Mouse (Mus musculus) olfactory bulb, adult 2 months (tissue): ENCODE measurements around the gene Zkscan7. TPM values are rescaled to one million over a fixed set of nuclear protein-coding genes. Genes with fewer than 3 reads are reported as not detected.
"Not testable (repeated sequence)": the region's sequence is repeated elsewhere in the genome, so short reads cannot be mapped to it uniquely, and the experiment has no call there.

Experiments
- H3K27ac ChIP-seq: fragments of 200-500 bp; 2 replicates; pipeline ENCODE4 v1.5.1; 2012; ENCODE audit warnings: low read depth, low read length; ENCODE audit not compliant: insufficient read depth
- H3K4me1 ChIP-seq: fragments of 200-500 bp; 2 replicates; pipeline ENCODE4 v1.6.1; 2012; ENCODE audit warnings: low read length; ENCODE audit not compliant: control insufficient read depth, insufficient read depth
- H3K4me3 ChIP-seq: fragments of 200-500 bp; 2 replicates; pipeline ENCODE4 v1.5.1; 2012; ENCODE audit warnings: mild to moderate bottlenecking, low read depth, low read length, moderate library complexity; ENCODE audit not compliant: insufficient read depth
- CTCF ChIP-seq: fragments of 200-500 bp; IDR thresholded peaks from 2 replicates; pipeline ENCODE4 v1.5.1; 2012; ENCODE audit warnings: low read depth, mild to moderate bottlenecking, low read length, moderate library complexity; ENCODE audit not compliant: insufficient read depth
- POLR2A ChIP-seq: fragments of 200-500 bp; IDR thresholded peaks from 2 replicates; pipeline ENCODE4 v1.6.1; 2012; ENCODE audit warnings: mild to moderate bottlenecking, low read depth, low read length, moderate library complexity; ENCODE audit not compliant: insufficient read depth
- WGBS: fragments of 180-500 bp; shearing (Covaris S2); methylation state at CpG from one replicate; pipeline ENCODE4 v1.1.7; 2018; 5-methylcytosine and 5-hydroxymethylcytosine counted together
- polyA plus RNA-seq: library from polyadenylated mRNA; stranded (reverse); fragments of >200 nt; gene quantifications from 2 replicates; pipeline ENCODE4 v1.2.4, GENCODE M21; 2012; ENCODE audit warnings: low replicate concordance; ENCODE audit not compliant: missing spikeins, insufficient read depth, insufficient read length

The Zkscan7 gene
- not detected in 2 replicates for polyA plus RNA-seq

GRCm38 (mm10) chr9:122885385-122885784 is at the start of gene Zkscan7:
Gene Zkscan7, plus strand, starts transcription at chr9:122885685.
- WGBS: 90% methylated on average over 3 of the region's 3 CpGs
- TF ChIP-seq CTCF: no peak
- TF ChIP-seq POLR2A: no peak
- Histone ChIP-seq H3K4me1 (no peaks in the 10 kb centered on the region), H3K4me3 (peak within 1 kb of the TSS; percentile 75; the same call in 1 of the 2 replicates), H3K27ac (no peak within 1 kb of the TSS)

- H3K4me3 ChIP-seq: no peak overlapping the region
- peak overlapping the region; percentile 59 for H3K27ac ChIP-seq
- TF ChIP-seq POLR2A: no peak
- TF ChIP-seq CTCF: no peak
- peaks cover 15% of the 10 kb centered on the region for H3K4me1 ChIP-seq
- 28% methylated on average over 9 of the region's 9 CpGs for WGBS
Measured at GRCm38 (mm10) chr9:122836126-122836525, 49.4 kb upstream of the Zkscan7 start.

DNA sequence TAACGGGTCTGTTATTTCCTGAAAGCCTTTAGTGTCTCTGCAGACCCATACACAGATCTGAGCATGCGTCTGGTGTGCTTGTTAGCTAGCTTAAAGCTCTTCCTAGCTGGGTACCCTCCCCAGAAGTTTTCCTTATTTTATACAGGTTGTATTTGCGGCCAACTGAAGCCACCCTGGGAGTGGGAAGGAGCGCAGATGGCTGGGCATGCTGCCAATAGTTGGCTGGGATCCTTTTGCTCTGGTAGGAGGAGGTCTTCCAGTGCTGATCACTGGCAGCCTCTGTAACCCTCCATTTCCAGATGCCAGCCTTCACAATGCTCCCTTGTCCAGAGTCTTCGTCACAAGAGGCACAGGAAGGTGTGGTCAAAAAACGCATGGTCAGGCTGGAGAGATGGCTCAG is 48.7 kb upstream of the Zkscan7 start:
- no peak for TF ChIP-seq POLR2A
- TF ChIP-seq CTCF: no peak
- 13% methylated on average over 6 of the region's 6 CpGs for whole genome bisulfite sequencing
- peaks cover 15% of the 10 kb centered on the region for H3K4me1 ChIP-seq
- peak overlapping the region; percentile 63 for H3K27ac ChIP-seq
- no peak overlapping the region for H3K4me3 ChIP-seq

DNA sequence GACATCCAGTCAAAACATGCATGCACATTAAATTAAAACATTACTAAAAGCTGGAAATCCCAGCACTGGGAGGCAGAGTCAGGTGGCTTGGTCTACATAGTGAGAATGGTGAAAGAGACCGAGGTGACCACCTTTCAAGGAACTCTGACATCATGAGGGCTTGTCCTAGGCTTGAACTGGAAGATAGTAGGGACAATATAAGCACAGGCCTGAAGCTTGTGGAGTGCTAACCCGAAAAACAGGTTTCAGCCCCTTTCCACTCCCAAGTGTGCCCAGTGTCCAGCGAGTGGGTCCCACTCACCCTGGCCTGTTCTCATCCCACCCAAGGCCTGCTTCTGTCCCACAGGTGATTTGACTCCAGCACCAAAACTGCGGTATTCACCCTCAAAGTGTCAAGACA is 48.3 kb upstream of the Zkscan7 start:
- no peak for TF ChIP-seq POLR2A
- TF ChIP-seq CTCF: no peak
- peak overlapping the region; percentile 63 for H3K27ac ChIP-seq
- peaks cover 15% of the 10 kb centered on the region for H3K4me1 ChIP-seq
- 76% methylated on average over 4 of the region's 4 CpGs for WGBS
- H3K4me3 ChIP-seq: no peak overlapping the region

- no peak overlapping the region for H3K4me3 ChIP-seq
- WGBS: 35% methylated on average over 16 of the region's 16 CpGs
Measured at GRCm38 (mm10) chr9:122837680-122838079, 47.8 kb upstream of the Zkscan7 start.

DNA sequence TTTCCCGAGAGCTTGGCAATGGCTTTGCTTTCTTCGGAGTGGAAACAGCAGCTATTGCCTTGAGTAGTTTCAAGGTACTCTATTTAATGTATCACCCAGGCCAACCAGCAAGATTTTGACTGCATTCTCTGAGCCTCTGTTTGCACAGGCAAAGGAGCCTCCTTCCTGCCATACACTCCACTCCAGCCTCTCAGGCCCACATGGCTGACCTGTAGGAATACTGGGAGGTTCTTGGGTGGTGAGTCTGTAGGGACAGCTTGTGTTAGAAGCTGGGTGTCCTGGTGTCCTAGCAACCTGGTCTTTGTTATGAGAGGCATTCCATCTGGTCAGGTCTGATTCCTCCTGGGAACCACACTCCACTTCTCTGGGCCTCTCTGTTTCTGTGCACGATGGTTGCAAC is 41.7 kb upstream of the Zkscan7 start, which contains the start of gene Gm35549:
TSS of gene Gm35549 (minus strand) at position 276 of the 400 bp plus-strand sequence.
- Histone ChIP-seq H3K4me3 (no peak within 1 kb of the TSS), H3K4me1 (no peaks in the 10 kb centered on the region), H3K27ac (no peak within 1 kb of the TSS)
- TF ChIP-seq CTCF (no peak), POLR2A (no peak)
- 78% methylated on average over 3 of the region's 3 CpGs for WGBS

More at GRCm38 (mm10) chr9:122837680-122838079, 47.8 kb upstream of the Zkscan7 start:
- no peak overlapping the region for H3K27ac ChIP-seq
- no peak for TF ChIP-seq POLR2A
- no peak for TF ChIP-seq CTCF
- peaks cover 15% of the 10 kb centered on the region for H3K4me1 ChIP-seq

- H3K4me1 ChIP-seq: no peaks in the 10 kb centered on the region
- TF ChIP-seq CTCF (no peak), POLR2A (no peak)
- WGBS: 80% methylated on average over 3 of the region's 3 CpGs
- H3K27ac ChIP-seq: no peak overlapping the region
- no peak overlapping the region for H3K4me3 ChIP-seq
Measured at GRCm38 (mm10) chr9:122845621-122846020, 39.9 kb upstream of the Zkscan7 start.

DNA sequence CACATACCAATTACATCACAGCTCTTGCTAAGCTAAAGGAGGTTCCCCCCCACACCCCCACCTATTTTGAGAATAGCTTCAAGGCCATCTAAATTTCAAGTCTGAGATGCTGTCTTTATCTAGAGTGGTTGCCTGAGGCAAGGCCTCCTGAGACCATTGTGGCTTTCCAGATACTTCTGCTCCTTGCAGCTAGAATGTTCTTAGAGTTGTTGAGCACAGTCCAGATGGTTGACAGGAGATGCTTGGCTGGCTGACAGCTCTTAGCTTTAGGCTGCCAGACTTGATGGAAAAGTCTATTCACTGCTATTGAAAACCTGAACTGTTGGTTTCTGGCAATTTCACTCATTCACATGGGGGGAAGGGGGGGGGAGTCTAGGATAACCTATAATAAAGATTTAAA is 39.3 kb upstream of the Zkscan7 start:
- H3K27ac ChIP-seq: no peak overlapping the region
- TF ChIP-seq CTCF (no peak), POLR2A (no peak)

DNA sequence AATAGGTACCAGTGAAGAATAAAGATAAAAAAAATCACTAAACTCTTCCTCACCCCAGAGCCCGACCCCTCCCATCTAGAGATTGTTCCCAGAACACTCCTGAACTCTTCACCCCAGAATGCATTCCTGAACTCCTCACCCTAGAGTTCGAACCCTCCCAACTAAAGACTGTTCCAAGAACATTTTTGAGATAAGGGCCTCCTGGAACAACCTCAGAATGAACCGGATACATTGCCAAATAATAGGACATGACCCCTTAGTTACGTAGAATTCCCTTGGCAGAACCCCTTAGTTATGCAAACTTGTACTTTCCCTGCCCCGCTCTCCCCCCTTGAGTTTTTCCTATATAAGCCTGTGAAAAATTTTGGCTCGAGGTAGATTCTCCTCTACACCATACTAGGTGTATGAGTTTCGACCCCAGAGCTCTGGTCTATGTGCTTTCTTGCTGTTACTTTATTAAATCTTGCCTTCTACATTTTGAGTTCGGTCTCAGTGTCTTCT is 37.6 kb upstream of the Zkscan7 start:
- H3K4me1 ChIP-seq, H3K4me3 ChIP-seq, H3K27ac ChIP-seq: not testable (repeated sequence)
- WGBS: 96% methylated on average over 8 of the region's 8 CpGs

More for the DNA sequence above, 39.3 kb upstream of the Zkscan7 start:
- Histone ChIP-seq H3K4me3 (no peak overlapping the region), H3K4me1 (no peaks in the 10 kb centered on the region)

GRCm38 (mm10) chr9:122854526-122854925 is 31.0 kb upstream of the Zkscan7 start:
- TF ChIP-seq CTCF (no peak), POLR2A (no peak)
- Histone ChIP-seq H3K4me3 (no peak overlapping the region), H3K4me1 (no peaks in the 10 kb centered on the region), H3K27ac (no peak overlapping the region)
- WGBS: 86% methylated on average over 7 of the region's 7 CpGs

- H3K27ac ChIP-seq, H3K4me1 ChIP-seq, H3K4me3 ChIP-seq: not testable (repeated sequence)
- WGBS: 92% methylated on average over 3 of the region's 7 CpGs
Measured at GRCm38 (mm10) chr9:122855141-122855540, 30.3 kb upstream of the Zkscan7 start.
